Mouse (Mus musculus) thymus, adult 2 months (tissue): ENCODE results near the gene Gstm5.

ENCODE experiments used
- CTCF ChIP-seq: fragments of 200-500 bp; IDR thresholded peaks from 2 replicates; pipeline ENCODE4 v1.5.1; 2012; ENCODE audit warnings: mild to moderate bottlenecking, control low read depth, low read length, moderate library complexity, borderline replicate concordance; ENCODE audit not compliant: control insufficient read depth, poor library complexity, insufficient read depth; ENCODE audit errors: extremely low read depth
- POLR2A ChIP-seq: fragments of 200-500 bp; IDR thresholded peaks from 2 replicates; pipeline ENCODE4 v1.6.1; 2012; ENCODE audit warnings: mild to moderate bottlenecking, low read length, control low read depth, moderate library complexity; ENCODE audit not compliant: control insufficient read depth, poor library complexity, insufficient read depth; ENCODE audit errors: extremely low read depth

GRCm38 (mm10) chr3:107927841-107928240 lies 32.2 kb downstream of the Gstm5 start:
- TF ChIP-seq CTCF (no peak), POLR2A (no peak)
